Mouse (Mus musculus) embryonic fibroblast, embryonic 13.5 days (primary cell): ENCODE results near the gene Tnr. TPM values are rescaled to one million over a fixed set of nuclear protein-coding genes. Genes with fewer than 3 reads are reported as not detected.

Experiments
- H3K27ac ChIP-seq: 2 replicates; pipeline ENCODE4 v1.5.1; 2012; ENCODE audit warnings: low read length, control low read depth, inconsistent platforms; ENCODE audit not compliant: insufficient read depth
- H3K4me1 ChIP-seq: 2 replicates; pipeline ENCODE4 v1.6.1; 2011; ENCODE audit warnings: low read length; ENCODE audit not compliant: control insufficient read depth, insufficient read depth
- H3K4me3 ChIP-seq: 2 replicates; pipeline ENCODE4 v1.5.1; 2011; ENCODE audit warnings: mild to moderate bottlenecking, control low read depth, low read length; ENCODE audit not compliant: insufficient read depth
- CTCF ChIP-seq: IDR thresholded peaks from 2 replicates; pipeline ENCODE4 v1.5.1; 2011; ENCODE audit warnings: mild to moderate bottlenecking, control low read depth, low read length, moderate library complexity, borderline replicate concordance; ENCODE audit not compliant: insufficient read depth
- POLR2A ChIP-seq: IDR thresholded peaks from 2 replicates; pipeline ENCODE4 v1.6.1; 2011; ENCODE audit warnings: low read depth, mild to moderate bottlenecking, control low read depth, low read length, moderate library complexity
- polyA plus RNA-seq: library from polyadenylated mRNA; stranded (reverse); fragments of >200 nt; gene quantifications from 2 replicates; pipeline ENCODE4 v1.2.4, GENCODE M21; 2011; ENCODE audit warnings: low read depth; ENCODE audit not compliant: missing spikeins, insufficient read length

Tnr gene
- polyA plus RNA-seq, 1 experiment = 0.09 TPM

DNA sequence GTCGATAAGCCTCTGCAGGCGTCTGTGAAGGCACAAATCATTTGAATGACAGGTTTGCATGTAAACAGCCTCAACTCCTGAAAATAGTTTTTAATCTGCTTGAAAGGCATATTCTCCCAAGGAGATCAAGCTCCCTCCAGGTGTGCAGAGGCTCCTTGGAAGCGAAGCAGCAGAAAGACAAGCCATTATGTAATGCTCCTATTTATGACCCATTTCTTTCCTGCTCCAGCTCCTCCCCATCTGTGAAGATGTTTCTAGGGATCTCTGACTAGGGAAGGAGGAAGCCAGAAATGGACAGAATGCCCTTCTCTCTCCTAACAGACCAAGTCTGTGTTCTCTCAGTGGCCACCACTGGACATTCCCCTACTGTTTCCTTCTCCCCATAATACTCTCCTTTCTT is 38.0 kb downstream of the Tnr start:
- Histone ChIP-seq H3K4me1 (no peaks in the 10 kb centered on the region; the same call in 1 of the 2 replicates), H3K27ac (no peak overlapping the region), H3K4me3 (no peak overlapping the region)
- TF ChIP-seq POLR2A (no peak), CTCF (no peak)

DNA sequence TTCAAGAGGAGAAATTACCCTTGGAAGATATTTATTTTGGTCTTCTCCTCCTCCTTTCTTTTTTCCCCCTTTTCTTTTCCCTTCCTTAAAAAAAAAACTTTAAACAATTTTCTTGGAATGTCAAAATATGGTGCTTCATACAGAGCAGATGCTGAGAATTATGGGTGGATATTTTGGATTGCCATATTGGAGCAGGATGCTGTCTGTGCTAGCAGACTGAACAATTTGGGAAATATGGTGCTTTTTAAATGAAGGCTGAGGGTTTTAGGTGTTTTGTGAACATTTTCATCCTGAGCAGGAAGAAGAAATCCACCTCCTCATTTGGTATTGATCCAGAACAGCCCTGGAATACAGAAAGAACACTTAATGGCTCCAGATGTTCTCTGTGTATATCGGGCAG is 41.6 kb downstream of the Tnr start:
- no peak for TF ChIP-seq POLR2A
- no peak for TF ChIP-seq CTCF
- H3K27ac ChIP-seq = no peak overlapping the region
- H3K4me1 ChIP-seq = no peaks in the 10 kb centered on the region; the same call in 1 of the 2 replicates
- no peak overlapping the region for H3K4me3 ChIP-seq

DNA sequence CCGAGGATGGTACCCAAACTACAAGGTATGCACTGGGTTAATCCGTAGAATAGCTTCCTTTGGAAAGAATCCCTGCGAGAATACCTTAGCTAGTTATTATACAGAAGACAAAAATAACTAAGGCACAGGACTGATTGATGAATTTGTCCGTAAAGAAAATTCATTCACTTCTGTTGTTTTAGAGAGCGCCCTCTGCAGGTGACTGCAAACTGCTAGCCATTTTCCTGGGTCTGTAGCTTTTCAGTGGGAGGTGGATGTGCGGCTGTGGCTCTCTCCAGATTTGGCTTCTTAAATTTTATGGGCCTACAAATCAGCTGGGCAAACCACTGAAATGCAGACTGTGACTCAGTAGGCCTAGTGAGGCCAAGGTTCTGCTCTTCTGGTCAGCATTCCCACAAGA is 42.5 kb downstream of the Tnr start:
- TF ChIP-seq POLR2A (no peak), CTCF (no peak)
- Histone ChIP-seq H3K27ac (no peak overlapping the region), H3K4me3 (no peak overlapping the region), H3K4me1 (no peaks in the 10 kb centered on the region; the same call in 1 of the 2 replicates)

DNA sequence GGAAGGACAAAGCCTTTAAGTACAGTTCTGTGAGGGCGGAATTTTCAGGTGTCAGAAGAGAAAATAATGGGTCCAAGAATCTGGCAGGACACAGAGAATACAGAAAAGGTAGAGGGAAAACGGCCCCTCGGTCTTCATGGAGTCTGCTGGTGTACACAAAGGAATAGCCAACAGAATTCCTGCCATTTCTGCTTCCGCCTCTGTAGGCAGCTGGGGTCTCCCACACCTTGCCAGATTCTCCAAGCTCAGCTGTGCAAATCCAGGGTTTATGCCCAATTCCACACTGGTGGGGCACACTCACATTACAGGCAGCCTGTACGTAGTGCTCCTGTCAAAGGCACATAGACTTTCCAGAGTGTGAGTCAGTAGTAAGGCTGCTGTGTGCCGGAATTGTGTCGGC is 43.6 kb downstream of the Tnr start:
- H3K27ac ChIP-seq = no peak overlapping the region
- H3K4me1 ChIP-seq = no peaks in the 10 kb centered on the region; the same call in 1 of the 2 replicates
- H3K4me3 ChIP-seq = no peak overlapping the region
- TF ChIP-seq CTCF (no peak), POLR2A (no peak)

DNA sequence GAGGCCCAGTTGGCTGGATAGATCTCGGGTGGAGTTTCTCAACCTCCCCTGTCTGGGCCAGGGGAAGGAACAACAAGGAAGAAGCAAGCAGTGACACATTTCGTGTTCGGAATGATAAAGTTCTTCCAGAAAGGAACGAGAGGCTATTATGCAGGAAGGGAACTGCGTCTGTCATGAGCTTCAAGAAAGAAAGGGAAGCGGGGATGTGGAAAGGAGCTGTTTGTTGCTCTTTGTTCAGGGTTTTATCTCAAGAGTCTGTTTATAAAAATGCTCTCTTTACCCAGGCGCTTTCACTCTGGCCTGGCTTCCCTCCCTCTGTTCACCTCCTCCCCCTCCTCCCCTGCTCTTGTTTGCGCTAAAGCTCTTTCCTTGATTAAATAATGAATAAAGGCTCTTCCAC is 46.7 kb downstream of the Tnr start:
- Histone ChIP-seq H3K4me3 (no peak overlapping the region), H3K27ac (no peak overlapping the region), H3K4me1 (no peaks in the 10 kb centered on the region; the same call in 1 of the 2 replicates)
- no peak for TF ChIP-seq POLR2A
- TF ChIP-seq CTCF = no peak

DNA sequence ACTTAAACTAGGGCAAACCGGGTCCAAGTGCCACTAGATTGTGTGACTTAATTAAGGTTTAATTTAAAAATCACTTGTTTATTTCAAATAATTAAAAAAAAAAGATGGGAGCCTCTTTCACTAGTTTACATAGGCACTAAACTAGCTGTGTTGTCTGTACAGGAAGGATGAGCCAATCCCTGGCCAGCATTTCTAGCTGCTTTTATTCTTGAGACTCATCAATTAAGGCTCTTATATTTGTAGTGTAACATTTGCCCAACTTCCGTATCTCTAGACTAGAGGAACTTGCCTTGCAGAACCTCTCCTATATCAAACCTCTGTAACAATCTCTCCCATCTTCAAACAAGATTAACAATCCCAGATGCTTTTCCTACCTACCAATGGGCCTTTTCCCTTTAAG is 47.3 kb downstream of the Tnr start:
- Histone ChIP-seq H3K4me1 (no peaks in the 10 kb centered on the region; the same call in 1 of the 2 replicates), H3K4me3 (no peak overlapping the region), H3K27ac (no peak overlapping the region)
- no peak for TF ChIP-seq CTCF
- TF ChIP-seq POLR2A = no peak

DNA sequence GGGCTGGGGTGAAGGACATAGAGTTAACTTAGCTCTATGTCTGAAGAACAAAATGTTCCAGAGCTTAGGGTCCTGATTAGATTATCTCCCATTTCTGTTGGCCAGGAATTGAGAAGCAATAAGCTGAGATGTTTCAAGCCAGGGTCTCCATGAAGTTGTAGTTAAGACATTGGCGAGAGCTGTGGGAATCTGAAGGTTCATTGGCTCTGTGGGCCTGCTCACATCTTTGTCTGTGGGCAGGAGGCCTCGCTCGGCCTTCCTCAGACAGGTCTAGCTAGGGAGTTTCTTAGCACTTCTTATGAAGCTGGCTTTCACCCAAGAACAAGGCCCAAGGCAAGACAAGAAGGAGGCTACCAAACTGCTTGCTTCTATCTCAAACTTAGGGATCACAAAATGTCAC is 48.4 kb downstream of the Tnr start:
- H3K27ac ChIP-seq = no peak overlapping the region
- TF ChIP-seq CTCF = no peak
- TF ChIP-seq POLR2A = no peak
- no peaks in the 10 kb centered on the region for H3K4me1 ChIP-seq
- H3K4me3 ChIP-seq = no peak overlapping the region

DNA sequence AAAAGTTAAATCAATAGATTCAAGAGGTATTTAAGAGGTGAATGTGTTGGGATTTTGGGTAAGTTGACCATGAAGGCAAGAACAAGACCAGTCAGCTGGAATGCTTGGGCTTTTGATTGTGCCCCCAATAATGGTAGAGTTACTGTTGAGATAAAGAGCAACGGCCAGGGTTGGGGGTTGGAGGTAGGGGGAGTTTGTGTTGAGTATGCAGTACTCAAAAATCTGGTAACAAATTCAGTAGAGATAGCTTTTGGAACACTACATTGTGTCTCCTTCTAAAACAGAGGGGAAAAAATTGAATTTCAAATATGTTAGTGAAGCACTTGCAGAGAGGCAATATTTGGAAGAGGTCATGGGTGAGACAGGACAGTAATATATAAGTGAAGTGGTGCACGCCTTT is 49.5 kb downstream of the Tnr start:
- Histone ChIP-seq H3K4me3 (no peak overlapping the region), H3K4me1 (no peaks in the 10 kb centered on the region), H3K27ac (no peak overlapping the region)
- TF ChIP-seq CTCF = no peak
- TF ChIP-seq POLR2A = no peak

DNA sequence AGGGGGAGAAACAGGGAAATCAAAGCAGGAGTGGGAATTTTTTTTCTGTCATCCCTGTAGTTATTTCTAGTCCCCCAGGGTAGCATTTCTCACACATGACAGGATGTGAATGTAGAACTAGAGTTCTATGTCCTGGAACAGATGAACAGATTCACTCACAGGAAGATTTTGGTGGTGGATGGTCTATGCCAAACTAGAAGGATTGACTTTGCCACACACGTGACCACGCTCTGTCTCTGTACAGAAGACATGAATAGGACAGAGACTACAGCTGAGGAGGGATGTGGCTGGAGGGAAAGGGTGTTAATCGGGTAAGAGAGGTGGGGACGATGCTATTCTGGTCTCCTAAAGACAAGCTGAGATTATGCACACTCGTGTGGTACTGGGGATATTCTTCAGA is 51.1 kb downstream of the Tnr start:
- TF ChIP-seq CTCF (no peak), POLR2A (no peak)
- H3K4me1 ChIP-seq = no peaks in the 10 kb centered on the region
- no peak overlapping the region for H3K27ac ChIP-seq
- H3K4me3 ChIP-seq = no peak overlapping the region

DNA sequence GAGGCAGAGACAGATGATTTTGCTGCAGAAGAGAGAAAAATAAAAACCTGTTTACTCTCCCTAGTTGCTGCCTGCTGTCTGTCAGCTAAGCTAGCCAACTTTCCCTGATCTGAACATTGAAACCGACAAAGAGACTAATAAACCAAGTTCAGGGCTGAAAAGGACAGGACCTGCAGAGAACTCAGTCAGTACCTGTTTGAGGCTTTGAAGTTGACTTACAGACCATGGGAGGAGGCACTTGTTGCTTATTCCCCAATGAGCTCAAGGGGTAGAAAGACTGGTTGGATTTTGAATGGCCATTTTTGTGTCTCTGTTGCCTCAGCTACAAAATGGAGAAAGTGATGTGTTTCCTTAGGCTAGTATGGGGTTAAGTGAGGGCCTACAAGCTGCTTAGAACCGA is 52.7 kb downstream of the Tnr start:
- no peaks in the 10 kb centered on the region for H3K4me1 ChIP-seq
- H3K4me3 ChIP-seq = no peak overlapping the region
- TF ChIP-seq POLR2A = no peak
- TF ChIP-seq CTCF = no peak
- no peak overlapping the region for H3K27ac ChIP-seq

DNA sequence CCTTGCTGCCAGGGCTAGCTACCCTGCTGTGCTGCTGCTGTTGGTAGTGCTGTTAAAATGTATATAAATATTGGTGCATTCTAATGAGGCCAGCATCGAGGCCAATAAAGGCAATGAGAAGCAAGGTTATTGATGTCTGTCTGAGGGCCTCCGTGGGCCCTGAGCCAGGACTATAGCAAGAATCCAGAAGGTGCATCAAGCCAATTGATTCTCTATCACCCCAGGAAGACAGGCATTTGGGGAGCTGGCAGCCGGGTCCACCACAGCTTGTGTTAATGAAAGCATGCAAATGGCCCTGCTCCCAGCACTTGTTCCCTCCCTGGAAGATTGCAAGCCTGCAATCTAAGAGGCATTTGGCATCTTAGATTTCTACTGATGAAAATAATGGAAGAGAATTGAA is 54.8 kb downstream of the Tnr start:
- no peak for TF ChIP-seq CTCF
- no peak for TF ChIP-seq POLR2A
- no peak overlapping the region for H3K27ac ChIP-seq
- no peak overlapping the region for H3K4me3 ChIP-seq
- H3K4me1 ChIP-seq = no peaks in the 10 kb centered on the region
